Mouse (Mus musculus): Measurements from ENCODE around the gene Acvr1.

- no peak for TF ChIP-seq POLR2A (IDR thresholded peaks at IDR 0.05; ENCODE audit: insufficient read depth, low read depth, low read length)
- no peak for TF ChIP-seq CTCF (IDR thresholded peaks at IDR 0.05; ENCODE audit: insufficient read depth, low read depth, low read length)
Observed at GRCm38 (mm10) chr2:58548943-58549342, 18.0 kb downstream of the Acvr1 start.
